Mouse (Mus musculus): ENCODE measurements around the gene Nkpd1. TPM values are rescaled to one million over a fixed set of nuclear protein-coding genes. Genes with fewer than 3 reads are reported as not detected.

The Nkpd1 gene
- polyA plus RNA-seq, 1 experiment from 2014 or later: 0.90 TPM

- no peaks in the 10 kb centered on the region for H3K4me1 ChIP-seq (replicated peaks; ENCODE audit: control insufficient read depth, insufficient read depth, low read length)
- H3K4me2 ChIP-seq (ENCODE audit: low read length): no peak overlapping the region
- no peak overlapping the region for H3K9ac ChIP-seq (replicated peaks; ENCODE audit: low read depth, low read length)
- H3K27ac ChIP-seq (ENCODE audit: low read length): no peak overlapping the region
- H3K27me3 ChIP-seq (replicated peaks; ENCODE audit: control insufficient read depth, insufficient read depth, low read length): no peaks in the 10 kb centered on the region
- H3K4me3 ChIP-seq (replicated peaks; ENCODE audit: low read length): no peak overlapping the region
- H3K9me3 ChIP-seq (ENCODE audit: control insufficient read depth, low read length): no peaks in the 10 kb centered on the region
- H3K36me3 ChIP-seq (ENCODE audit: control insufficient read depth, insufficient read depth): peaks cover 21% of the 10 kb centered on the region; the same call in 1 of the 2 replicates
- 96% methylated on average over 10 of the region's 10 CpGs for WGBS
- ATAC-seq: no peak
Observed at GRCm38 (mm10) chr7:19534676-19535075, 17.0 kb downstream of the Nkpd1 start.

GRCm38 (mm10) chr7:19540771-19541566, 23.3 kb downstream of the Nkpd1 start:
- WGBS: 60% methylated on average over 2 of the region's 2 CpGs
- Histone ChIP-seq H3K4me1 (replicated peaks; ENCODE audit: control insufficient read depth, insufficient read depth, low read length) (peaks cover 26% of the 10 kb centered on the region), H3K4me3 (replicated peaks; ENCODE audit: low read length) (no peak overlapping the region), H3K4me2 (ENCODE audit: low read length) (no peak overlapping the region), H3K27ac (ENCODE audit: low read length) (no peak overlapping the region), H3K9me3 (ENCODE audit: control insufficient read depth, low read length) (no peaks in the 10 kb centered on the region), H3K9ac (replicated peaks; ENCODE audit: low read depth, low read length) (no peak overlapping the region), H3K27me3 (replicated peaks; ENCODE audit: control insufficient read depth, insufficient read depth, low read length) (no peaks in the 10 kb centered on the region), H3K36me3 (ENCODE audit: control insufficient read depth, insufficient read depth) (no peaks in the 10 kb centered on the region)
- no peak for ATAC-seq

DNA sequence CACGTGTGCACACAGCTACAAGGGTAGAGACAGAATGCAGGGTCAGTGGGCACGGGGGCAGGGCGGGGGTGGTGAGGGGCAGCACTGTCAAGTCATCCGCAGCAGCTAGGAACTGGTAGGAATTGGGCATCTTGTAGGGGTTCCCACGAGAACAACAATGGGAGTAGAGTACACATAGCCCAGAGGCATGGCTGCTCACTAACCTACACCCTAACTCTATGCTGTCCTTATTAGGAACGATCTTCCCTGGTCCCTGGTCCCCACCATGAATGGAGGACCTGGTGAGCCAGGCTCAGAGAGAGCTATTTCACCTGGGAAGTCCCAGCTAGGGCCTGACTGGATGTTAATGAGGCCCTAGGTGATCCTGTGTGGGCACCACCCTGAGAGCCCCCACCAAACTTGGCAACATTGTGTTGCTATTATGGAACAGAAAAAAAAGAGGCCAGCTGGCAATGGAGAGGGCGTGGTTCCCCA, 24.1 kb downstream of the Nkpd1 start:
- Histone ChIP-seq H3K27ac (ENCODE audit: low read length) (peak overlapping the region; percentile 52), H3K4me1 (replicated peaks; ENCODE audit: control insufficient read depth, insufficient read depth, low read length) (peaks cover 30% of the 10 kb centered on the region), H3K4me3 (replicated peaks; ENCODE audit: low read length) (no peak overlapping the region), H3K9me3 (ENCODE audit: control insufficient read depth, low read length) (no peaks in the 10 kb centered on the region), H3K36me3 (ENCODE audit: control insufficient read depth, insufficient read depth) (no peaks in the 10 kb centered on the region), H3K9ac (replicated peaks; ENCODE audit: low read depth, low read length) (0 out of 2 replicates have a peak overlapping the region, but pooled peaks have one; percentile 18), H3K4me2 (ENCODE audit: low read length) (no peak overlapping the region), H3K27me3 (replicated peaks; ENCODE audit: control insufficient read depth, insufficient read depth, low read length) (no peaks in the 10 kb centered on the region)
- WGBS: 54% methylated on average over 7 of the region's 7 CpGs
- no peak; the same call in 1 of the 2 replicates for ATAC-seq

DNA sequence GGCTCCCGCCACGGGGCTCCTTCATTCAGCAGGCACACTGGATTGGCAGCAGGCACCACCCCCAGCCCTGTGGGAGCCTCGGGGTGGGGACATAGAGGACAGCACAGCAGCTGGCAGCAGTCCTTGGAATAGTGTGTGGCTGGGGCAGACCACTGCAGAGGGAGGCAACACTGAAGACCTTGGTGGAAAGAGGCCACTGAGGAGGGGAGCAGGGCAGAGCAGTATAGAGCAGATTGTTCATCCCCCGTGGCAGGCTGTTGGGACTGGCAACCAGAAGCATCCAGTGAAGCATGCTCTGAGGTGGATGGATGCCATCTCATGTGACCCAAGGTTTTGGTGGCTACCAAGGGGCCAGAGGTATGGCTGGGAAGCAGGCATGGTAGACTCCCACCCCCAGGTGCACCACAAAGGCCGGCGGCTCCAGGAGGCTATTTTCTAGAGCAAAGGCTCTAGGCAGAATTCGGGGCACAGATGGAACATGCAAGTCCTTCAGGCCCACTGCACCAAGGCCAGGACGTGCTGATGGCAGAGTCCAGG, 24.6 kb downstream of the Nkpd1 start:
- Histone ChIP-seq H3K9ac (replicated peaks; ENCODE audit: low read depth, low read length) (0 out of 2 replicates have a peak overlapping the region, but pooled peaks have one; percentile 18), H3K4me2 (ENCODE audit: low read length) (peak overlapping the region; percentile 11; the same call in 1 of the 2 replicates), H3K27me3 (replicated peaks; ENCODE audit: control insufficient read depth, insufficient read depth, low read length) (no peaks in the 10 kb centered on the region), H3K27ac (ENCODE audit: low read length) (peak overlapping the region; percentile 52), H3K36me3 (ENCODE audit: control insufficient read depth, insufficient read depth) (no peaks in the 10 kb centered on the region), H3K9me3 (ENCODE audit: control insufficient read depth, low read length) (no peaks in the 10 kb centered on the region), H3K4me1 (replicated peaks; ENCODE audit: control insufficient read depth, insufficient read depth, low read length) (peaks cover 30% of the 10 kb centered on the region), H3K4me3 (replicated peaks; ENCODE audit: low read length) (no peak overlapping the region)
- 43% methylated on average over 8 of the region's 8 CpGs for WGBS
- ATAC-seq: peak; percentile 94

- Histone ChIP-seq H3K9ac (replicated peaks; ENCODE audit: low read depth, low read length) (no peak overlapping the region), H3K27me3 (replicated peaks; ENCODE audit: control insufficient read depth, insufficient read depth, low read length) (no peaks in the 10 kb centered on the region), H3K4me3 (replicated peaks; ENCODE audit: low read length) (no peak overlapping the region), H3K4me2 (ENCODE audit: low read length) (no peak overlapping the region), H3K9me3 (ENCODE audit: control insufficient read depth, low read length) (no peaks in the 10 kb centered on the region), H3K27ac (ENCODE audit: low read length) (no peak overlapping the region), H3K36me3 (ENCODE audit: control insufficient read depth, insufficient read depth) (no peaks in the 10 kb centered on the region), H3K4me1 (replicated peaks; ENCODE audit: control insufficient read depth, insufficient read depth, low read length) (peaks cover 30% of the 10 kb centered on the region)
- ATAC-seq: no peak
- WGBS: 57% methylated on average over 6 of the region's 6 CpGs
Observed at GRCm38 (mm10) chr7:19543584-19543983, 25.9 kb downstream of the Nkpd1 start.

- no peak for ATAC-seq
- H3K4me1 ChIP-seq (replicated peaks; ENCODE audit: control insufficient read depth, insufficient read depth, low read length): peaks cover 29% of the 10 kb centered on the region
- H3K36me3 ChIP-seq (ENCODE audit: control insufficient read depth, insufficient read depth): no peaks in the 10 kb centered on the region
- 63% methylated on average over 3 of the region's 3 CpGs for WGBS
- H3K4me3 ChIP-seq (replicated peaks; ENCODE audit: low read length): no peak overlapping the region
- no peaks in the 10 kb centered on the region for H3K9me3 ChIP-seq (ENCODE audit: control insufficient read depth, low read length)
- no peak overlapping the region for H3K27ac ChIP-seq (ENCODE audit: low read length)
- no peaks in the 10 kb centered on the region for H3K27me3 ChIP-seq (replicated peaks; ENCODE audit: control insufficient read depth, insufficient read depth, low read length)
- no peak overlapping the region for H3K9ac ChIP-seq (replicated peaks; ENCODE audit: low read depth, low read length)
- H3K4me2 ChIP-seq (ENCODE audit: low read length): no peak overlapping the region
Observed at GRCm38 (mm10) chr7:19546007-19546406, 28.4 kb downstream of the Nkpd1 start.

DNA sequence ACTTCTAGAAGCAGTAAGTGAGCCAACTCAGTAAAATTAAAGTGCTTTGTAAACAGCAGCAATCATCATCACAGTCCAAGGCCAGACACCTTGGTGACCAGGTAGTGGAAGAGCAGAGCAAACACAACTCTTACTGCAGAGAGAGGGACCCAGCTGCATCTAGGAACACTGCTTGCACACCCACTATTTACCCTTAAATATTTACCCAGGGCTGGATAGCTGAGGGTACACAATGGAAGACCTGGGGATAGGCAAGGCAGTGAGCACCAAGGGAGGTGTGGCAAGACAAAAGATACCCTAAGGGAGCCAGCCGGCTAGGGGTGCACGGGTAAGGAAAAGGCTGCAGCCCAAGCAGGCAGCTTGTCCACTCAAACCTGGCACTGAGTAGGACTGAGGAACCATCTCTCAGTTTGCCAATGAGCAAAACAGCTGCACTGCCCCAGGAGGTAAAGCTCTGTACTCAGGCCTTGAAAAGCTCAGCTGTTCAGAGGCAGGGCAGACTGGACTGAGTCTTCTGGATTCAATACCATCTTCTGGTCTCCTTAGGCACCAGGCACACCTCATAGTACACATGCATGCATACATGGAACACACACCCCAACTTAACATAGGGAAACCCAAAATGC, 29.8 kb downstream of the Nkpd1 start:
- no peak overlapping the region for H3K9ac ChIP-seq (replicated peaks; ENCODE audit: low read depth, low read length)
- H3K27ac ChIP-seq (ENCODE audit: low read length): no peak overlapping the region
- ATAC-seq: no peak
- H3K9me3 ChIP-seq (ENCODE audit: control insufficient read depth, low read length): no peaks in the 10 kb centered on the region
- H3K4me2 ChIP-seq (ENCODE audit: low read length): no peak overlapping the region
- H3K36me3 ChIP-seq (ENCODE audit: control insufficient read depth, insufficient read depth): no peaks in the 10 kb centered on the region
- H3K4me3 ChIP-seq (replicated peaks; ENCODE audit: low read length): no peak overlapping the region
- WGBS: 75% methylated on average over 2 of the region's 2 CpGs
- H3K27me3 ChIP-seq (replicated peaks; ENCODE audit: control insufficient read depth, insufficient read depth, low read length): no peaks in the 10 kb centered on the region
- H3K4me1 ChIP-seq (replicated peaks; ENCODE audit: control insufficient read depth, insufficient read depth, low read length): peaks cover 15% of the 10 kb centered on the region

DNA sequence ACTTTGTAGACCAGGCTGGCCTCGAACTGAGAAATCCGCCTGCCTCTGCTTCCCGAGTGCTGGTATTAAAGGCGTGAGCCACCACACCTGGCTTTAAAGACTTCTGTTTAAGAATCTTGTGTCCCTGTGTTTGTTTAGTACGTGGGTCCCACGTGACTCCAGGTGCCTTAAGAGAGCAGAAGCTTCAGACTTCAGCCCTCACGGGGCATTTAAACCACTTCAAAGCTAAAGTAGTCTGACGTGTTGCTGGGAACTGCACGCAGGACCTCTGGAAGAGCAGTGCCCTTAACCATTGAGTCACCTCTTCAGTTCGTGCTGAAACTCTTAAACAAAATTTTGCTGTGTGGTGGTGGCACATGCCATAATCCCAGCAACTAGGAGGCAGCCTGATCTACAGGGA, 31.8 kb downstream of the Nkpd1 start:
- 91% methylated on average over 10 of the region's 10 CpGs for WGBS
- no peaks in the 10 kb centered on the region for H3K9me3 ChIP-seq (ENCODE audit: control insufficient read depth, low read length)
- no peak overlapping the region for H3K4me2 ChIP-seq (ENCODE audit: low read length)

GRCm38 (mm10) chr7:19551634-19552033, 34.0 kb downstream of the Nkpd1 start:
- ATAC-seq: no peak
- Histone ChIP-seq H3K4me1 (replicated peaks; ENCODE audit: control insufficient read depth, insufficient read depth, low read length) (no peaks in the 10 kb centered on the region), H3K9me3 (ENCODE audit: control insufficient read depth, low read length) (no peaks in the 10 kb centered on the region), H3K9ac (replicated peaks; ENCODE audit: low read depth, low read length) (no peak overlapping the region), H3K36me3 (ENCODE audit: control insufficient read depth, insufficient read depth) (no peaks in the 10 kb centered on the region), H3K27me3 (replicated peaks; ENCODE audit: control insufficient read depth, insufficient read depth, low read length) (no peaks in the 10 kb centered on the region), H3K4me2 (ENCODE audit: low read length) (no peak overlapping the region), H3K27ac (ENCODE audit: low read length) (no peak overlapping the region), H3K4me3 (replicated peaks; ENCODE audit: low read length) (no peak overlapping the region)
- 93% methylated on average over 5 of the region's 5 CpGs for WGBS

More for the DNA sequence above, 31.8 kb downstream of the Nkpd1 start:
- no peak overlapping the region for H3K4me3 ChIP-seq (replicated peaks; ENCODE audit: low read length)
- H3K36me3 ChIP-seq (ENCODE audit: control insufficient read depth, insufficient read depth): no peaks in the 10 kb centered on the region
- no peaks in the 10 kb centered on the region for H3K27me3 ChIP-seq (replicated peaks; ENCODE audit: control insufficient read depth, insufficient read depth, low read length)
- ATAC-seq: no peak
- H3K4me1 ChIP-seq (replicated peaks; ENCODE audit: control insufficient read depth, insufficient read depth, low read length): peaks cover 8% of the 10 kb centered on the region
- H3K27ac ChIP-seq (ENCODE audit: low read length): no peak overlapping the region
- no peak overlapping the region for H3K9ac ChIP-seq (replicated peaks; ENCODE audit: low read depth, low read length)

Data from forebrain, embryonic 16.5 days (tissue).